Mouse (Mus musculus) thymus, postnatal 4 days (tissue): ENCODE measurements around the gene Iqgap2.

Experiments used
- DNase-seq: peaks from one replicate; pipeline ENCODE4 v3.0.0; 2021

Iqgap2 gene

DNA sequence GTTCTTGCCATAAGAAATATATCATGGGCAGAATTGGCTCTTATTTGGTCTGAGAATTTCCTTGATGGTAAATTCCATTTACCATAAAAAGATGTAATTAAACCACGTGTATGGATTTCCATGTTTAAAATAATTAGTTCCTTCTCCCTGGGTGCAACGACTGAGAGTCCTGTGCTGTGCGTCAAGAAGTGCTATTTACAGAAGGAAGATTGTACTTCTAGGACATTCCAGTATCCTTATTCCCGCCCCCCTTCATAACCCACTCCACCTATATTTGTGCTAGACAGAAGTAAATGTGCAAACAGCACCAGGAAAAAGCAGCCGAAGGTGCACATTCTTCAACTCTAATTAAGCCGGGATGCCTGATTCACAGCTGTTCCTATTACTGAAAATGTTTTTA, 65.5 kb downstream of the Iqgap2 start:
- DNase-seq = no peak

GRCm38 (mm10) chr13:95822918-95823317, 68.8 kb downstream of the Iqgap2 start:
- no peak for DNase-seq

DNA sequence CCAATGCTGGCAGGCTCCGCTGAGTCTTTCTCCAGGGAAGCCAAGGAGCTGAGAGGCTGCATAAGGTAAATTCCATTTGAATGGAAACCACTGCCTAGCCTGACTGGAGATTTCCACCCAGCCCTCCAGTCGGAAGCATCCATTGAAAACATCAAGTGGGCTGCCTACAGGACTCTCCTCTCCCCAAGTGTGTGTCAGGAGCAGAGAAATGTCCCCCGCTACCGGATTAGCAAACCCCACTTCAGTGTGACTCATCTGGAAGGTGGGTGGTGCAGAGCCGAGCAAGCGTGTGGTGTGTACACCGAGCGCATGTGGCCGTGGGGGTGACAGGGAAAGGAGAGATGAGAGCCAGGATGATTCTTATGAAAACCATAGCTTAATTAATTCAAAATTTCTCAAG, 71.7 kb downstream of the Iqgap2 start:
- no peak for DNase-seq

GRCm38 (mm10) chr13:95818941-95819340, 72.8 kb downstream of the Iqgap2 start:
- DNase-seq = no peak

GRCm38 (mm10) chr13:95813643-95814042, 78.1 kb downstream of the Iqgap2 start:
- no peak for DNase-seq

- DNase-seq = no peak
Observed at GRCm38 (mm10) chr13:95810796-95811195, 80.9 kb downstream of the Iqgap2 start.

GRCm38 (mm10) chr13:95807106-95807750, 84.5 kb downstream of the Iqgap2 start:
- DNase-seq = no peak

- peak; percentile 38 for DNase-seq
Observed at GRCm38 (mm10) chr13:95805469-95806166, 86.1 kb downstream of the Iqgap2 start.

- DNase-seq = no peak
Observed at GRCm38 (mm10) chr13:95804113-95804512, 87.6 kb downstream of the Iqgap2 start.

GRCm38 (mm10) chr13:95800925-95801324, 90.8 kb downstream of the Iqgap2 start:
- no peak for DNase-seq

GRCm38 (mm10) chr13:95799322-95799721, 92.4 kb downstream of the Iqgap2 start:
- no peak for DNase-seq

- DNase-seq = no peak
Observed at GRCm38 (mm10) chr13:95798721-95799120, 93.0 kb downstream of the Iqgap2 start.

DNA sequence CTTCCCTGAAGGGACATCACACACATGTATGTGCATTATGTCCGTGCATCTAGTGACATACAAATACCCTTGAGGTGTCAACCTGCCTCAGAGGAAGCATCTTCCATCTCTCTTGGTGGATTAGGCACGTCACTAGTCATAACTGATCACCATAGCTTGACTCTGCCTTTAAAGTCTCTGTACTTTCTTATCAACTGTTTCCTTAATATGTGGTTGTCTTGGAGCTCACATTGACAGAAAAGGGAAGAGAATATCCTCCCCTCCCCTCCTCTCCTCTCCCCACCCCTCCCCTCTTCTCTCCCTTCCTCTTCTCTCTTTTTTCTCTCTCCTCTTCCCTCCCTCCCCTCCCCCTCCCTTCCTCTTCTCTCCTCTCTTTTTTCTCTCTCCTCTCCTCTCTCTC, 94.2 kb downstream of the Iqgap2 start:
- DNase-seq = no peak

- DNase-seq = no peak
Observed at GRCm38 (mm10) chr13:95794346-95794745, 97.4 kb downstream of the Iqgap2 start.

- no peak for DNase-seq
Observed at GRCm38 (mm10) chr13:95790883-95791282, 100.8 kb downstream of the Iqgap2 start.

- no peak for DNase-seq
Observed at GRCm38 (mm10) chr13:95788631-95789376, 102.9 kb downstream of the Iqgap2 start.

- DNase-seq = no peak
Observed at GRCm38 (mm10) chr13:95782969-95783332, 108.8 kb downstream of the Iqgap2 start.

DNA sequence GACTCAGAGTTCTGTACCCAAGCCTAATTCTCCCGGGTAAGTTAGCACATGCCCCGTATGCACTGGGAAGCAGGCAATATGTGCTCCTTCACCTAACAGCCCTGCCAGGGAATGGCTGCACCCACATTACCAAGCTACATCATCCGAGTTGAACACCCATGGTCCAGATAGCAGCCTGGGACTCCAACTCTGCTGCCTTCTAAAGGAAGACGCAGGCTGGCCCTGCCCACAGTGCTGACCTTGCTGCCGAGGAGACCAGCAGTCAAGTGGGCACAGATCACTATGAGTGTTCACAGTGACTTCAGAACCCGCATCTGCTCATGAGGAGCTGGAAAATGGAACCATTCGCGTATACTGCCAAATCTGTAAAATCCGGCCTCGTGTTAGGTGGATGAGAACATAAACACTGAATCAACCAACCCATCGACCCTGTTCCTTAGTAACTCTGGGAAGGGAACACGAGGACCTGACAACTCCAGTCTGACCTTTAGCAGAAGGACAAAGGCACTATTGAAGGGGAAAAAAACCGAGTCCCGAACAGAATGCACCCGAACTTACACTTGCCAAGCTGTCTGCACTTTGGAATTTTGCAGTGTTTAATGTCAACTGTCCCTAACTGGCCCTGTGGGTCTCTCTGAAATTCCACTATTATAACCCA, 109.3 kb downstream of the Iqgap2 start:
- no peak for DNase-seq

DNA sequence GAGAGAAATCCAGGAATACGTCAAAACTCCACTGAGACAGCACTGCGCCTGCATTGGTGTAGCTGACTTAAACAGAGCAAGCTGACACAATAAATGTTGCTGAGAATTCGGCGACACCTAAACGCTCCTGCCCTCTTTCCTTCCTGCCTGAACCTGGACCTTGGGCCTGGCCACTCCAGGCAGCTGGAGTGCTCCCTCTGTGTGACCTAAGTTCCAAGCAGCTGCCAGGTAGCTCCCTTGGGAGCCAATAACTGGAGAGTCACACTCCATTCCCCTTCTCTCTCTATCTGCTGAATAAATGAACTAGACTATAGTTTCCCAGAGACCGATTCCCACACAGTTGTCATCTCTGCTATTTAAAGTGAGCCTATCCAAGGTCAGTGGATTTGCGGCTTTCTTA, 111.7 kb downstream of the Iqgap2 start:
- DNase-seq = no peak

- DNase-seq = no peak
Observed at GRCm38 (mm10) chr13:95779261-95779660, 112.5 kb downstream of the Iqgap2 start.

GRCm38 (mm10) chr13:95778761-95779161, 113.0 kb downstream of the Iqgap2 start:
- no peak for DNase-seq

DNA sequence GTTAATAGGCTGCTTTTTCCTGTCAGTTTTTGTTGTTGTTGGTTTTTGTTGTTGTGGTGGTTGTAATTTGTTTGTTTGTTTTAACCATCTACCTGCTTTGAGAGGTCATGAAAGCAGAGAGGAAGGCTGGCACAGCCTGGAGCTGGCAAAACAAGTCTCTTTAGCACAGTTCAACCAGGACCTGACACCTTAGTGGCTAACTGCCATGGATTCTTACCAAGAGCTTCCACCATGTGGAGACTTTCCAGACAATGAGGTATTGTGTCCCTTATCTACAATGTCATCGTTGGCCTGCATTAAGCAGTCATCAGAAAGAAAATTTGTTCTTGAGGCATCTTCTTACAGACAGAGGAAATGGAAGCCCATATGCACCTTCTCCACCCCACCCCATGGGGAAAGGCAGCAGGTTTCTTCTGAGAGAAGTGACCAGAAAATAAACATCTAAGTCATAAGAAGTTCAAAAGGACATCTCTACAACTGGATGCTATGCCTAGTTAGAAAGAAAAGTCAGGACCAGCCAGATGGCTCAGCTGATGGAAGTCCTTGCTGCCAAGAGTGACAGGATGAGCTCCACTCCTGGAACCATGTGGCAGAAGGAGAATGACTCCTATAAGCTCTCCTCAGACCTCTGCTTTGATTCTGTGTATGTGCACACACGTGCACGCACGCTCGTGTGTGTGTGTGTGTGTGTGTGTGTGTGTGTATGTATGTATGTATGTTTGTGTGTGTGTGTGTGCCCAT, 113.9 kb downstream of the Iqgap2 start:
- no peak for DNase-seq

GRCm38 (mm10) chr13:95777237-95777636, 114.5 kb downstream of the Iqgap2 start:
- DNase-seq = peak; percentile 72
